Mouse (Mus musculus) forebrain, embryonic 14.5 days (tissue): Measurements from ENCODE around the gene Mettl26. TPM values are rescaled to one million over a fixed set of nuclear protein-coding genes. Genes with fewer than 3 reads are reported as not detected.

Source experiments
- ATAC-seq: fragments of 200-750 bp; cut with Nextera tagmentation; 2 replicates; pipeline ENCODE4 v1.8.0; 2017; ENCODE audit warnings: mild to moderate bottlenecking, moderate library complexity
- DNase-seq: peaks from one replicate; pipeline ENCODE4 v3.0.0-alpha.2; 2015; ENCODE audit warnings: low spot score
- H3K27ac ChIP-seq: fragments of 300-500 bp; sonication (generic); 2 replicates; pipeline ENCODE4 v1.5.1; 2014; ENCODE audit warnings: low read depth, mild to moderate bottlenecking, control low read depth, low read length, moderate library complexity
- H3K27me3 ChIP-seq: fragments of 300-500 bp; sonication (generic); replicated peaks from 2 replicates; pipeline ENCODE4 v1.6.1; 2014; ENCODE audit warnings: low read length, control low read depth, mixed read lengths; ENCODE audit not compliant: control insufficient read depth, insufficient read depth
- H3K36me3 ChIP-seq: fragments of 300-500 bp; sonication (generic); 2 replicates; pipeline ENCODE4 v1.6.1; 2014; ENCODE audit warnings: low read length, control low read depth; ENCODE audit not compliant: control insufficient read depth, insufficient read depth
- H3K4me1 ChIP-seq: fragments of 300-500 bp; sonication (generic); 2 replicates; pipeline ENCODE4 v1.6.1; 2014; ENCODE audit warnings: antibody characterized with exemption, low read length, control low read depth; ENCODE audit not compliant: control insufficient read depth, insufficient read depth
- H3K4me2 ChIP-seq: fragments of 300-500 bp; sonication (generic); 2 replicates; pipeline ENCODE4 v1.6.1; 2014; ENCODE audit warnings: mild to moderate bottlenecking, control low read depth, low read length
- H3K4me3 ChIP-seq: fragments of 300-500 bp; sonication (generic); 2 replicates; pipeline ENCODE4 v1.5.1; 2014; ENCODE audit warnings: low read depth, low read length, control low read depth
- H3K9ac ChIP-seq: fragments of 300-500 bp; sonication (generic); 2 replicates; pipeline ENCODE4 v1.6.1; 2014; ENCODE audit warnings: mild to moderate bottlenecking, low read length, control low read depth, moderate library complexity
- H3K9me3 ChIP-seq: fragments of 300-500 bp; sonication (generic); replicated peaks from 2 replicates; pipeline ENCODE4 v1.6.1; 2016; ENCODE audit warnings: low read length, control low read depth, mixed read lengths; ENCODE audit not compliant: control insufficient read depth
- WGBS: fragments of 180-500 bp; shearing (Covaris S2); extraction: QIAGEN DNeasy Blood & Tissue Kit; methylation state at CpG from one replicate; pipeline ENCODE4 v1.1.7; 2014; 5-methylcytosine and 5-hydroxymethylcytosine counted together
- polyA plus RNA-seq: library from polyadenylated mRNA; unstranded; fragments of >200 nt; fragmentation: Nextera tagmentation; extraction: Ambion mirVana; gene quantifications from 2 replicates; pipeline ENCODE4 v1.2.1, GENCODE M21; 2014

The Mettl26 gene
- polyA plus RNA-seq, 1 experiment from 2014 or later = 66.0 TPM

GRCm38 (mm10) chr17:25872676-25873075, 2.2 kb upstream of the Mettl26 start:
- Histone ChIP-seq H3K27ac (no peak overlapping the region), H3K4me2 (no peak overlapping the region), H3K36me3 (no peaks in the 10 kb centered on the region; the same call in 1 of the 2 replicates), H3K9me3 (no peaks in the 10 kb centered on the region), H3K9ac (no peak overlapping the region), H3K27me3 (no peaks in the 10 kb centered on the region), H3K4me3 (no peak overlapping the region), H3K4me1 (peaks cover 16% of the 10 kb centered on the region)
- WGBS = 86% methylated on average over 3 of the region's 3 CpGs
- no peak for ATAC-seq
- no peak for DNase-seq

GRCm38 (mm10) chr17:25873405-25874147, 1.3 kb upstream of the Mettl26 start:
- WGBS = 86% methylated on average over 11 of the region's 11 CpGs
- Histone ChIP-seq H3K4me1 (peaks cover 13% of the 10 kb centered on the region), H3K36me3 (peaks cover 9% of the 10 kb centered on the region), H3K4me3 (peak overlapping the region; percentile 77), H3K27me3 (no peaks in the 10 kb centered on the region), H3K9ac (no peak overlapping the region), H3K9me3 (no peaks in the 10 kb centered on the region), H3K27ac (no peak overlapping the region), H3K4me2 (peak overlapping the region; percentile 88)
- ATAC-seq (no peak), DNase-seq (no peak)

DNA sequence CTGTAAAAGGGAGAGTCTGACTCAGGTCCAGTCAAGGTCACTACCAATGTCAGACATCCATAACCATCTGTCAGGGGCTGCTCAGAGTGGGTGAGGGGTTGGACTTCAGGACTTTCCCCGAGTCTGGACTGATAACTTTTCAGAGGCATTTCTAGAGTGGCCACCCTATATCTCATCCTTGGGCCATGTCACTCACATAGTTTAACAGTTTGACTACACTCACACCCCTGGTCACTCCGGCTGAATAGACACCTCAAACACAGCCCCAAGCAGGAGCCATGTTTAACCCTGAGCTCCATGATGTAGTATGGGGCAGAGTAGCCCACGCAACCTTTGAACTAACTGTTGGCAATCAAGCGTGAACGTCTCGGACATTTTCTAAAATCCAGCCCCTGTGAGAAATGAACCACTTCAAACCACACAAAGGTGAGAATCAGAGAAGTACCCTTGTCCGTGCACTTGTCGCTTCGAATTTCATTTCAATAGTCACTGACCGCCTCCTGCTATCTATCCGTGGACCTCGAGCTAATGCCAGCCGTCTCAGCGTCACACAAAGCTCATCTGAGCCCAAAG, 640 bp upstream of the Mettl26 start:
- no peaks in the 10 kb centered on the region for H3K9me3 ChIP-seq
- 6% methylated on average over 14 of the region's 14 CpGs for WGBS
- H3K4me3 ChIP-seq = peak overlapping the region; percentile 77
- H3K36me3 ChIP-seq = peaks cover 15% of the 10 kb centered on the region
- DNase-seq (no peak), ATAC-seq (no peak)
- peak overlapping the region; percentile 88 for H3K4me2 ChIP-seq
- no peaks in the 10 kb centered on the region for H3K27me3 ChIP-seq
- H3K4me1 ChIP-seq = peaks cover 13% of the 10 kb centered on the region
- H3K9ac ChIP-seq = peak overlapping the region; percentile 80
- peak overlapping the region; percentile 94 for H3K27ac ChIP-seq

DNA sequence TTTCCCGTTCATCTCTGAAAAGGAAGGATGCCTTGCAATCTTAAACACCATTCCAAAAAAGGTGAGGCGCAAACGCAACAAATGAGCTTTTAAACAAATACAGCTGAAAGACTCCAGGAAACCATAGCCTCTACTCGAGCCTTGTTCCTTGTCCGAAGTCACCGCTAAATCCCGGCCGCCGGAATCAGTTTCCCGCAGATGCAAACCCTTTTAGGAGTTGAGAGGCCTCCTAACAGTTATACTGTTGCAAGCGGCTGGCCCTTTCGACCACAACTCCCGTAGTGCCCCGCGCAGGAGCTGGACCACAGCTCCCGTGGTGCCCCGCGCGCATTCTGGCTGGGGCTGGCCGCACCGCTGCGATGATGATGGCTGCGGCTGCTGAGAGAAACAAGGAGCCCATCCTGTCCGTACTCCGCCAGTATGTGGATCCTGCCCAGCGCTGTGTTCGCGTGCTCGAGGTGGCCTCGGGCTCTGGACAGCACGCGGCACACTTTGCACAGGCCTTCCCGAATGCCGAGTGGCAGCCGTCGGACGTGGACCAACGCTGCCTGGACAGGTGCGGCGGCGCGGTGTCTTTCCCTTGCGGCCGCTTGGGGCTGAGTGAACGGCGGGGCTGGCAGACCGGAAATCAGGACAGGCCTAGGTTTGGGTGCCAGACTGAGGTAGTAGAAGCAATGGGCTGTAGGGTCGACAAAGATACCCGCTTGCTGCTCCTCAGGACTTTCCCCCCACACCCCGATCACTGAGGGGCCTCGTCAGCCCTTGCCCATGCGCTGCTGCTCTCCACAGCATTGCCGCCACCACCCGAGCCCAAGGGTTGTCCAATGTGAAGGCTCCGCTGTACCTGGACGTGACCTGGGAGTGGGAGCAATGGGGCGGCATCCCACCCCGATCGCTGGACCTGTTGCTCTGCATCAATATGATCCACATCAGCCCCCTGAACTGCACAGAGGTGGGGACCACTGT, 580 bp downstream of the Mettl26 start:
- Histone ChIP-seq H3K36me3 (peaks cover 17% of the 10 kb centered on the region), H3K4me3 (peak overlapping the region; percentile 77), H3K9me3 (no peaks in the 10 kb centered on the region), H3K27ac (peak overlapping the region; percentile 94), H3K9ac (peak overlapping the region; percentile 80), H3K4me1 (peaks cover 13% of the 10 kb centered on the region), H3K27me3 (no peaks in the 10 kb centered on the region), H3K4me2 (peak overlapping the region; percentile 88)
- ATAC-seq (peak; percentile 96), DNase-seq (peak; percentile 93)
- under 1% methylated on average over 59 of the region's 59 CpGs for WGBS

GRCm38 (mm10) chr17:25876347-25876915, 1.6 kb downstream of the Mettl26 start:
- WGBS = 69% methylated on average over 10 of the region's 10 CpGs
- Histone ChIP-seq H3K9ac (peak overlapping the region; percentile 80), H3K9me3 (no peaks in the 10 kb centered on the region), H3K4me2 (peak overlapping the region; percentile 88), H3K4me1 (peaks cover 13% of the 10 kb centered on the region), H3K36me3 (peaks cover 17% of the 10 kb centered on the region), H3K27me3 (no peaks in the 10 kb centered on the region), H3K4me3 (peak overlapping the region; percentile 77), H3K27ac (no peak overlapping the region)
- DNase-seq = no peak
- ATAC-seq = no peak

- peaks cover 18% of the 10 kb centered on the region for H3K36me3 ChIP-seq
- no peak overlapping the region for H3K9ac ChIP-seq
- no peaks in the 10 kb centered on the region for H3K27me3 ChIP-seq
- no peak overlapping the region for H3K27ac ChIP-seq
- ATAC-seq = no peak
- 99% methylated on average over 3 of the region's 3 CpGs for WGBS
- no peak overlapping the region for H3K4me2 ChIP-seq
- H3K4me3 ChIP-seq = no peak overlapping the region
- H3K4me1 ChIP-seq = peaks cover 13% of the 10 kb centered on the region
- DNase-seq = no peak
- H3K9me3 ChIP-seq = no peaks in the 10 kb centered on the region
Measured at GRCm38 (mm10) chr17:25877025-25877424, 2.2 kb downstream of the Mettl26 start.

GRCm38 (mm10) chr17:25877741-25878610, 3.1 kb downstream of the Mettl26 start:
- no peak overlapping the region for H3K9ac ChIP-seq
- H3K27ac ChIP-seq = no peak overlapping the region
- H3K4me3 ChIP-seq = no peak overlapping the region
- DNase-seq (no peak), ATAC-seq (no peak)
- H3K9me3 ChIP-seq = no peaks in the 10 kb centered on the region
- H3K4me1 ChIP-seq = peaks cover 13% of the 10 kb centered on the region
- no peak overlapping the region for H3K4me2 ChIP-seq
- 92% methylated on average over 32 of the region's 32 CpGs for WGBS
- peaks cover 28% of the 10 kb centered on the region for H3K36me3 ChIP-seq
- no peaks in the 10 kb centered on the region for H3K27me3 ChIP-seq
